Mouse (Mus musculus) stomach, postnatal 0 days (tissue): ENCODE data around the gene Lypd3.

Experiments used
- CTCF ChIP-seq: IDR thresholded peaks from 2 replicates; pipeline ENCODE4 v1.5.1; 2016; ENCODE audit warnings: antibody characterized with exemption, low read depth, mild to moderate bottlenecking, moderate library complexity
- EP300 ChIP-seq: optimal IDR thresholded peaks from 2 replicates; pipeline ENCODE3; 2016; ENCODE audit warnings: antibody characterized with exemption

DNA sequence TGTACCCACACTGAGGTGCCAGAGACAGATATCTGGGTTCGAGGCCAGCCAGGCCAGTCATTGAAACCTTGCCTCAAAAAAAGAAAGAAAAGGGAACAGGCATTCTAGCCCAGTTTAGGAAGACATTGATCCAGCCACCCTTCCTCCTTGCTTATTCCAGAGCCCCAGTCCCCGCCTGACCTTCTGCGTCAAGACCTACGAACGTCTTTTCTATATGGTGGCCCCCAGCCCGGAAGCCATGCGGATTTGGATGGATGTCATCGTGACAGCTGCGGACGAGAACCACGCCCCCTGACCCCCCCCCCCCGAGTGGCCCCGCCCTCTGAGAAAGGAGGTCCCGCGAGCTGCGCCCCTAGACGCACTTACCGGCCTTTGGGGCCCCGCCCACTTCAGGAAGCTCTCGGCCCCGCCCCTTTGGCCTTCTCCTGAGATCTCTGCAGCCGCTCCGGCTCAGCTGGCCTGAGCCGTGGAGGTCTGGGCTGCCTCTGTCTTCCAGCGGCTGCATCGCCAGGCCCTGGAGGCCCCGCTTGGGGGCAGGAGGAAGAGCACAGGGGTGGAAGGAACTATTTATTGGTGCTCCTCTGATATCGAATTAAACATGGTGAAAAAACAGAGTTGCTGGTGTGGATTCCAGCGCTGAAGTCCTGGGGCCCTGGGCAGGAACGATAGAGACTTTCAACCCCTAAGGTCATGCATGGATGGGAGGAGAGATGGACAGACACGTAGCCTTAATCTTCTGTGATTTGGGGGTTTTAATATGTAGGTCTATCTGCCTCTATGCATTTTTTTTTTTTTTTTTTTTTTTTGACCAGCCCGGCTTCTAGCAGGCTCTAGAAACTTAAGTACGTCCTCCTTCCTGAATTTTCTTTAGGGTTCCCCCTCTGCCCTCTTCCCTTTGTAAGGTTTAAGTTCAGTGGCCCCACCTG lies 7.4 kb upstream of the Lypd3 start:
- TF ChIP-seq EP300 (no peak), CTCF (peak; percentile 34)
